Mouse (Mus musculus): ENCODE data around the gene Trp53. TPM values are rescaled to one million over a fixed set of nuclear protein-coding genes. Genes with fewer than 3 reads are reported as not detected.

Trp53 gene
- total and polyA plus RNA-seq, 3 experiments, result 24.9 to 372 (median 107) TPM

DNA sequence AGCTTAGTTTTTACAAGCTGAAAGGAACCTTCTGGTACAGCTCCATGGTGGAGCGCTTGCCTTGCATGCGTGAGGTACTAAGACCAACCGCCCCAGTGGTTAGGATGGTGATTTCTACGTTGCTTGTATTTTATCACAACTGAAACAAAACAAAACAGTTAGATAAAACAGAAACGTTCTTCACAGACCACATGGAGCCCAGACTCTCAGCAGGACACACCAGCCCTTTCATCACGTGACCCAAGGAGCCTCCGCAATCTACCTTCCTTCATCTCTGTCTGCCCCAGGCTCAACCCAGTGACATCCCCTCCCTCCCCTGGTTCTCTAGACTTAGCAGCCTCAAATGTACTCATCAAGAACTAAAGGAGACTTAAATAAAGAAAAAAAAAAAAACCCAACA is 29.3 kb downstream of the Trp53 start:
- Histone ChIP-seq H3K4me2 (ENCODE audit: insufficient read depth, low read depth, poor library complexity, severe bottlenecking) (no peak overlapping the region), H3K27ac (ENCODE audit: insufficient read depth, low read depth) (no peak overlapping the region)
- dilution Hi-C loops (cut with MboI; ENCODE audit: extremely low pct_ligation_motif_present, extremely low pct_unique_long_range_greater_than_20kb, low sequenced_read_pairs), result no loop called here

DNA sequence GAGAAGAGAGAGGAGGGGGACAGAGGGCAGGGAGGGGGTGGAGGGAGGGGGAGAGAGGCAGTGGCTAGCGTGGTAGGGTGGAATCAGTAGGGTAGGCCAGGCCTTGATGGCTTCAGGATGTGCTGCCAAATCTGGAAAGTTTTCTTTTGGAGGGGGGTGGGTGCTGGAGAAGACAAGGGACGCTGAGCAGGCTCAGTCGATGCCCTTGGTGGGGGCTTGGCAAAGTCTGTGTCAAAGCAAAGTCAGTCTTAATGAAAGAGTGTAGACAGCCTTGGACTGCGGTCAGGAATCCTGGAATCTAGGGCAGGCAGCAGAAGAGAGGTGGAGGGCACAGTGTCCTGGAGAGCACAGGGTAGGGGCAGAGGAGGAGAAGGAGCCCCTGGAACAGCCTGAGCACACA is 30.7 kb downstream of the Trp53 start:
- Histone ChIP-seq H3K4me2 (ENCODE audit: insufficient read depth, low read depth, poor library complexity, severe bottlenecking) (no peak overlapping the region), H3K27me3 (replicated peaks) (peaks cover 80% of the 10 kb centered on the region), H3K36me3 (replicated peaks in 1 of 2; ENCODE audit: control insufficient read depth in 1 of 2, insufficient read depth in 1 of 2, low read length in 1 of 2) (no peaks in the 10 kb centered on the region), H3K79me2 (replicated peaks; ENCODE audit: control insufficient read depth, extremely low read depth, insufficient read depth, poor library complexity, severe bottlenecking) (no peaks in the 10 kb centered on the region), H3K4me3 (replicated peaks in 1 of 3; ENCODE audit: low read depth in 2 of 3, low read length in 2 of 3, poor library complexity in 1 of 3) (no peak overlapping the region), H3K4me1 (ENCODE audit: control insufficient read depth in 1 of 2, insufficient read depth in 2 of 2) (peaks cover 3 to 15% of the 10 kb centered on the region in 2 experiments), H3K9me3 (replicated peaks; ENCODE audit: low read length) (no peaks in the 10 kb centered on the region), H3K27ac (ENCODE audit: insufficient read depth, low read depth) (no peak overlapping the region), H3K9ac (ENCODE audit: insufficient read depth, low read depth) (no peak overlapping the region)
- dilution Hi-C loops (cut with MboI; ENCODE audit: extremely low pct_ligation_motif_present, extremely low pct_unique_long_range_greater_than_20kb, low sequenced_read_pairs), result no loop called here
- in situ Hi-C loops (cut with MboI; ENCODE audit: low pct_ligation_motif_present, low pct_unique_long_range_greater_than_20kb, low sequenced_read_pairs), result no loop called here
- no peak for DNase-seq (ENCODE audit: extremely low read depth)
- TF ChIP-seq MAZ (IDR thresholded peaks at IDR 0.05; ENCODE audit: low read depth, low read length) (no peak), ZC3H11A (IDR thresholded peaks at IDR 0.05; ENCODE audit: low read depth, low read length) (no peak), MAFK (IDR thresholded peaks at IDR 0.05; ENCODE audit: insufficient replicate concordance, low read length) (no peak), NRF1 (IDR thresholded peaks at IDR 0.05; ENCODE audit: low read depth, low read length) (no peak), ZNF384 (IDR thresholded peaks at IDR 0.05; ENCODE audit: low read depth, low read length) (no peak)

More for the DNA sequence above, 29.3 kb downstream of the Trp53 start:
- in situ Hi-C loops (cut with MboI; ENCODE audit: low pct_ligation_motif_present, low pct_unique_long_range_greater_than_20kb, low sequenced_read_pairs), result no loop called here
- H3K27me3 ChIP-seq (replicated peaks), result peaks cover 79% of the 10 kb centered on the region
- no peaks in the 10 kb centered on the region for H3K9me3 ChIP-seq (replicated peaks; ENCODE audit: low read length)
- no peaks in the 10 kb centered on the region for H3K36me3 ChIP-seq (replicated peaks in 1 of 2; ENCODE audit: control insufficient read depth in 1 of 2, insufficient read depth in 1 of 2, low read length in 1 of 2)
- peaks cover 9 to 19% of the 10 kb centered on the region in 2 experiments for H3K4me1 ChIP-seq (ENCODE audit: control insufficient read depth in 1 of 2, insufficient read depth in 2 of 2)
- H3K4me3 ChIP-seq (replicated peaks in 1 of 3; ENCODE audit: low read depth in 2 of 3, low read length in 2 of 3, poor library complexity in 1 of 3), result no peak overlapping the region
- TF ChIP-seq USF2 (conservative IDR thresholded peaks at IDR 0.05; ENCODE audit: low read depth, low read length), result peak; percentile 41
- no peak for TF ChIP-seq ZKSCAN1 (IDR thresholded peaks at IDR 0.05; ENCODE audit: borderline replicate concordance, low read depth, low read length)
- no peak for TF ChIP-seq CHD1 (IDR thresholded peaks at IDR 0.05; ENCODE audit: low read depth, low read length)
- peak; percentile 35 for TF ChIP-seq USF1 (IDR thresholded peaks at IDR 0.05; ENCODE audit: low read depth, low read length)
- no peak overlapping the region for H3K9ac ChIP-seq (ENCODE audit: insufficient read depth, low read depth)
- DNase-seq (ENCODE audit: extremely low read depth), result no peak
- H3K79me2 ChIP-seq (replicated peaks; ENCODE audit: control insufficient read depth, extremely low read depth, insufficient read depth, poor library complexity, severe bottlenecking), result no peaks in the 10 kb centered on the region

DNA sequence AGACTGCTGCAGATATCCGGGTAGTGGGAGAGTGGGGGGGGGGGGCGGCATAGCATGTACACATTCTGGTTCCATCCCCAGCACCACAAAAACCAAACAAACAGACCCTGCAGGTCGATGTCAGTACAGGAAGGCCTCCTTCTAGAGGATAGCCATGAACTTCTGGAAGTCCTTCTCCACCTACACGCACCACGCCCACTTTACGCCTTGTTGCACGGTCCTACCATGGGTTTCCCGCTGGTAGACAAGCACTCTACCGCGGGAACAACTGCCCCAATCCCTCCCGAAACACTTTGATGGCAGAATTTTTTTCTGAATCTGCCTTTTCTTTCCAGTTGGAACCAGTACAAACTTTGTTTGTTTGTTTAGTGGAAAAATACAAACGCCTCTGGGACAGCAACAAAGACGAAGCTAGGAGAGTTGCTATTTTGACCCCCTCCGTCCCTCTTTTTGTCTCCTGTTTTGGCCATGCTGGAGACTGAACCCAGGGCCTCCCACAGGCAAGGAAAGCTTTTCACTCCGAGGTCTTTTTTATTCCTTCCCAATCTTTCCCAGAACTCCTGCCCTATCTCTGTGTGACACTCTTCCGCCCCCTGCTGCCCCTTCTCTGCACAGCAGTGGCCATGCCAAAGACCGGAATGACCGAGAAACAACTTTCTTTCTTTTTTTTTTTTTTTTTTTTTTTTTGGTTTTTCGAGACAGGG is 33.5 kb downstream of the Trp53 start:
- Histone ChIP-seq H3K4me3 (replicated peaks in 1 of 3; ENCODE audit: low read depth in 2 of 3, low read length in 2 of 3, poor library complexity in 1 of 3) (peak overlapping the region in 1 of 3 experiments; percentile 8), H3K36me3 (replicated peaks in 1 of 2; ENCODE audit: control insufficient read depth in 1 of 2, insufficient read depth in 1 of 2, low read length in 1 of 2) (no peaks in the 10 kb centered on the region), H3K4me1 (ENCODE audit: control insufficient read depth in 1 of 2, insufficient read depth in 2 of 2) (peaks cover 0 to 11% of the 10 kb centered on the region in 2 experiments; a peak in 3 of 4 replicates), H3K27me3 (replicated peaks) (peaks cover 90% of the 10 kb centered on the region), H3K9me3 (replicated peaks; ENCODE audit: low read length) (no peaks in the 10 kb centered on the region), H3K79me2 (replicated peaks; ENCODE audit: control insufficient read depth, extremely low read depth, insufficient read depth, poor library complexity, severe bottlenecking) (no peaks in the 10 kb centered on the region), H3K27ac (ENCODE audit: insufficient read depth, low read depth) (no peak overlapping the region), H3K4me2 (ENCODE audit: insufficient read depth, low read depth, poor library complexity, severe bottlenecking) (peak overlapping the region; percentile 99), H3K9ac (ENCODE audit: insufficient read depth, low read depth) (peak overlapping the region; percentile 40; the same call in 1 of the 2 replicates)
- in situ Hi-C loops (cut with MboI; ENCODE audit: low pct_ligation_motif_present, low pct_unique_long_range_greater_than_20kb, low sequenced_read_pairs), result no loop called here
- DNase-seq (ENCODE audit: extremely low read depth), result peak; percentile 42
- dilution Hi-C loops (cut with MboI; ENCODE audit: extremely low pct_ligation_motif_present, extremely low pct_unique_long_range_greater_than_20kb, low sequenced_read_pairs), result no loop called here
- TF ChIP-seq MAZ (IDR thresholded peaks at IDR 0.05; ENCODE audit: low read depth, low read length) (no peak), JUN (IDR thresholded peaks at IDR 0.05; ENCODE audit: insufficient read depth, low read depth, low read length) (no peak), ZNF384 (IDR thresholded peaks at IDR 0.05; ENCODE audit: low read depth, low read length) (peak; percentile 94), CTCF (conservative IDR thresholded peaks at IDR 0.05 in 1 of 2, IDR thresholded peaks at IDR 0.05 in 1 of 2; ENCODE audit: low read depth in 2 of 2, low read length in 2 of 2) (peak in 1 of 2 experiments; percentile 87; a peak in 3 of 4 replicates), SMC3 (IDR thresholded peaks at IDR 0.05; ENCODE audit: low read depth, low read length) (peak; percentile 73), IRF4 (IDR thresholded peaks at IDR 0.05; ENCODE audit: low read depth, low read length) (peak; percentile 49; the same call in 1 of the 2 replicates), USF2 (conservative IDR thresholded peaks at IDR 0.05; ENCODE audit: low read depth, low read length) (no peak), NRF1 (IDR thresholded peaks at IDR 0.05; ENCODE audit: low read depth, low read length) (no peak), RAD21 (IDR thresholded peaks at IDR 0.05; ENCODE audit: low read depth, low read length) (peak; percentile 78)
